Mouse (Mus musculus): ENCODE results near the gene Rsph6a.
"Not testable (repeated sequence)": the region's sequence is repeated elsewhere in the genome, so short reads cannot be mapped to it uniquely, and the experiment has no call there.

Rsph6a gene

DNA sequence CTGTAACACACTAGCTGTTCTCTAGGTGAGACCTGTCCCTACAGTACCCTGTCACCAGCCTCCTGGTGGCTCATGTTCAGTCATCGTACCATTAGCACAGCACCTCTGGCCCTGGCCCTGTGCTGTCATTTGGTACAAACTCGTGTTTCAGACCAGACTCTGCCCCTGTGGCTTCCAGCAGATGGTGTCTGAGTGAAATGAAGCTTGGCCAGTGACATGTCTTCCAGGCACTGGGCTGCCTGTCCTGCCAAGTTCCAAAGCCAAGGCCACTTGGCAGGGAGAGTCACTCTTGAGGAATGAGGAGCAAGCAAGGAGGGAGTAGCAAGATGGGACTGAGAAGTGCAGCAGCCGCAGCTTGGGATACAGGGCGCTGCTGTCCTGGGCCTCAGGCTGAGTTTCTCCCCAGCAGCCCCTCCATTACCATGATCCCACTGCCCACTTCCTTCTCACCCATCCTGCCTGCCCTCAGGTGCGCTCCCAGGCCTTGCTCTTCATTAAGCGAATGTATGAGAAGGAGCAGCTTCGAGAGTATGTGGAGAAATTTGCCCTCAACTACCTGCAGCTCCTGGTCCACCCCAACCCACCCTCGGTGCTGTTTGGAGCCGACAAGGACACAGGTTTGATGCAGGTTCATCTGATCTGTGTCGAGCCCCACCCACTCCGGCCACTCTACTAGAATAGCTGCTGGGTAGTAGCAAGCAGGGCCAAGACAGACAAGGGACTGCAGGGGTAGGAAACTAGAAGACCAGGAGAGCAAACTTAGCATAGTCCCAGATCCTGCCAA, 8.0 kb upstream of the Rsph6a start:
- in situ Hi-C loops (cut with MboI, MseI) = no loop called here

DNA sequence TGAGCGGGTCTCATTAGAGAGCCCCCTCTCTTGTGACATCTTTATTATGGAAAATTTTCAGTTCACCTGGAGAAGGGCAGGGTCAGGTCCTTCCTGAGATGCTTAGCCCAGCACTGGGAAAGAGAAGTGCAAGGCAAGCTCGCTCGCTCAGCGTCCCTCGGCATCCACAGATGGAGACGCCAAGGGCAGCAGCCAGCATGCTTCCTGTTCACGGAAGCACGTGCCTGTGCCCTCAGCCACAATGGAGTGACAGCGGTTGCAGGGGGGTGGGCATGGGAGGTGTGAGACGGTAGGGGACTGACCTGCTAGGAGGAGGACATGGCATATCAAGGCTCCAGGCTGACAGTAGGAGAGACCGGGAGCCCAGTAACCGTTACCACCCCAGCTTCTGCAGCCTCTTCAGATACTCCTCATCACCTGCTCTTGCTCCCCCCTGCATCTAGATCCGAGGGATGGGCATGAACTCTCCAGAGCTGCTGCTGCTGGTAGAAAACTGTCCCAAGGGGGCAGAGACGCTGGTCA, 6.4 kb upstream of the Rsph6a start:
- in situ Hi-C loops (cut with MboI, MseI) = no loop called here

DNA sequence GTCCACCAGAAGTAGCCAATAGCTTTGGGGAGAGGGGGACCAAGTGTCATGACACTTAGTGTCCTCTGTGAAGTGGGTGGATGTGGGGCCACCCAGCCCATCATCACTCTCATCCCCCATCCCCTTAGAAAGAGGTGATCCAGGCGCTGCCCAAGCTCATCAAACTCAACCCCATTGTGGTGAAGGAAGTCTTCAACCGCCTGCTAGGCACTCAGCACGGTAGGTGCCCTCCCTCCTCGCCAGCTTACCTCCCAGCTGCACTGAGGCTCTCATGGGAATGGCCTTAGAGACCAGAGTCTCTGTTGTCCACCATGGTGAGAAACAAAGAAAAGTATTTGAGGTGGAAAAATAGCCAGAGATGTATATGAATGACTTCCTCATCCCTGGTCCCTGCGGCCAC, 5.2 kb upstream of the Rsph6a start:
- in situ Hi-C loops (cut with MboI, MseI) = no loop called here

DNA sequence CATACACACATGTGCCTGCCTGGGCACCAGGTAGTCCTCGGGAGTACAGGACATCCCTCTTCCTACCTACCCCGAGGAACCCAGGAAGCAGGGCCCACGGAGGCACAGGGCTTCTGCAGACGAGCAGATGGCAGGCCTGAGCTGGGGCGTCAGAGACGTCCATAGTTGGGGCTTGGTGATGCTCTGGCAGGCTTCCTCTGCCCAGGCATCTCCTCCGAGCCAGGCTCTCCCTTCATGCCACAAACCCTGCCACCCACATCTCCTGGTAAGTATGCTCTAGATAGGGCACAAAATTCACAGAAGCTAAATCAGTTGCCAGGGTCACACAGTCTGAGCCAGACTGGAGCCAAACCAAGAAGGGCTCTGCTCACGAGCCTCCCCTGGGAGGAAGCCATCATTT, 4.3 kb upstream of the Rsph6a start:
- in situ Hi-C loops (cut with MboI, MseI) = no loop called here

DNA sequence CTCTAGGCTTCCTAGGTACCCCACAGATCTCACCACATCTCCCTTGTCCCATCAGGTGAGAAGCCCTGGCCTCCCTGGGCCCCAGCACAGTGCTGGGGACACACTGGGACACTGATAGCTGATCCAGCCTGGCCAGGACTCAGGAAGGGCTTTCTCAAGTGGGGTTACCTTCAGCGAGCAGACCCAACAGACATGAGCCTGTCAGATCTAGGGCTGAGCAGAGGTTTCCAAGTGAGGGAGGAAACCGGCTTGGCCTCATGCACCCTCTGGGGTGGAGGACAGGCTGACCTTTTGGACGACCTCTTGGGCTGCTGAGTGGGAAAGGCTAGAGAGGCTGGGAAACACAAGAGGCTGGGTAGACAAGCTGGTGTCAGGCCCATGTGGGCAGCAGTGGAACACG, 3.3 kb upstream of the Rsph6a start:
- in situ Hi-C loops (cut with MboI, MseI) = no loop called here

DNA sequence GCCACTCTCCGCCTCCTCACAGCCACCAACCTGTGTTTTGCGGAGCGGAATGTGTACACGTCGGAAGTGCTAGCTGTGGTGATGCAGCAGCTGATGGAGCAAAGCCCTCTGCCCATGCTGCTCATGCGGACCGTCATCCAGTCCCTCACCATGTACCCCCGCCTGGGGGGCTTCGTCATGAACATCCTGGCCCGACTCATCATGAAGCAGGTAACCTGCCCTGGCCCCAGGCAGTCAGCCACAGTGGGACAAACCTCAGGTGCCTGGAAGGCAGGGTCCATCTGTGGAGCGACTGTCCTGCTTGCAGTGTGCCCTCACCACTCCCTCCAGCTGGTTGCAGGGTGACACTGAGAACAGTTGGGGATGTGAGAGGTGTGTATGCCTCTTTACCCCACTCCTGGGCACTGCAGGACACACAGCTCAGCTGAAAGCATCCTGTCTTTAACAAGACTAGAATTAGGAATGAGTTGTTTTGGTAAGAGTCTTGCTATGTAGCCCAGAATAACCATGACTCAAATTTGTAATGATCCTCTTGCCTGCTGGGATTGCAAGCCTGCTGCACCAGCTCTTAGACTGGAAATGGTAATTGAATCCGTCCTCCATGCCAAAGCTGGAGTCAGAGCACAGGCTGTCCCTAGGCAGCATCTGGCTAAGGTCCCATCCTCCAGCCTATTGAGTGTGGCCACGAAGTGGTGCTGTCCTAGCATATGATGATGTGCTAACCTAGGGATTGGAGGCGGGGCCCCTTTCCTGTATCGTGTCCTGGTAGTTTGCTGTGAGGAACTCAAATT, 1.9 kb upstream of the Rsph6a start:
- in situ Hi-C loops (cut with MboI, MseI) = no loop called here

DNA sequence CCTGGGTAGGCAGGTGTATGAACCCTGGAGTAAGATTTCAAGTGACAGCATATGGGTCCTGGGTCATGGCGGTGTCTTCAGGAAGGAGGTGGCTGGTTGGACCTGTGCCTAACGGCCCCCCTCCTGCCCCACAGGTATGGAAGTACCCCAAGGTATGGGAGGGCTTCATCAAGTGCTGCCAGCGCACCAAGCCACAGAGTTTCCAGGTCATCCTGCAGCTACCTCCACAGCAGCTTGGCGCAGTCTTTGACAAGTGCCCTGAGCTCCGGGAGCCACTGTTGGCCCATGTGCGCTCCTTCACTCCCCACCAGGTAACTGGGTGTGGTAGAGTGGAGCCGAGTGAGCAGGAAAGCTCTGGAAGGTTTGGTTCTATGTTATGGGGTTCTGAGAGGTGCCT, 1.4 kb upstream of the Rsph6a start:
- in situ Hi-C loops (cut with MboI, MseI) = no loop called here

DNA sequence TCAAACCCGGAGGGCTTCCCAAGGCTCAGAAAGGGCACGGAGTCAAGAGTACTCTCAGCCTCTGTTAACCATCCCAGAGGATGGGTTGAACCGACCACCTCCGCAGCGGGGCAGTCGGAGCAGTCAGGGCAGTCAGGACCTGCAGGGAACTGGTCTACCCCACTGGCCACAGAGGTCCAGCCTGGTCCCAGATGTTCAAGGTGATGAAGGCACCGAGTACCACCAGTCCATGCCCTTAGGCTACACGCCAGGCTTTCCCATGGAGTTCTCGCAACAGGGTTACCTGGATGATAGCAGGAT, 237 bp downstream of the Rsph6a start:
- in situ Hi-C loops (cut with MboI, MseI) = no loop called here

DNA sequence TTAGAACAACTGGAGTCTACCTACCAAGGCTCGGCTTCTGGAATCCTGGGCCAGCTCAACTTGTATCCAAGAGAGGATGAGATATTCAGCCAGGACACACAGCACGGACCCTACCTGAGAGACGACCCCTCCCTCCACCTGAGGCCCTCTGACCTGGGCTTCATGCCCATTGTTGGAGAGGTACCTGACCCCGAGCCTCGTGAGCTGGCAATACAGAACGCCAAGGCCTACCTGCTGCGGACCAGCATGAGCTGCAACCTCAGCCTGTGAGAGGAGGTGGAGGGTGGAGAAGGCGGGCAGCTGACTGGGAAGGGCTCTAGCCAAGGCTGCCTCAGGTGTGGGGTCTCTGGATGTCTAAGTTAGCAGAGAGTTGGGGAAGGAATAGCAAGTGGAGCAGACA, 618 bp downstream of the Rsph6a start:
- in situ Hi-C loops (cut with MboI, MseI) = no loop called here

DNA sequence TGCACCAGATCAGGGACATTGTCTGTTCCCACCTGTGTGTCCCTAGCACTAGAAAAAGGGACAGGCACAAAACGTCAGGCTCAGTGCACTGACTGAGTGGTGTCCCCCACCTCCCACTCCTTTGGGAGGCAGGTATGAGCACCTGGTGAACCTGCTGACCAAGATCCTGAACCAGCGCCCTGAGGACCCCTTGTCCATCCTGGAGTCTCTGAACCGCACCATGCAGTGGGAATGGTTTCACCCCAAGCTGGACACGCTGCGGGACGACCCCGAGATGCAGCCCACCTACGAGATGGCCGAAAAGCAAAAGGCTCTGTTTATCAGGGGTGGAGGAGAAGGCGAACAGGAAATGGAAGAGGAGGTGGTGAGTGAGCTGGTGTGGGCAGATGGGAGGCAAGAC, 2.9 kb downstream of the Rsph6a start:
- in situ Hi-C loops (cut with MboI, MseI) = no loop called here

DNA sequence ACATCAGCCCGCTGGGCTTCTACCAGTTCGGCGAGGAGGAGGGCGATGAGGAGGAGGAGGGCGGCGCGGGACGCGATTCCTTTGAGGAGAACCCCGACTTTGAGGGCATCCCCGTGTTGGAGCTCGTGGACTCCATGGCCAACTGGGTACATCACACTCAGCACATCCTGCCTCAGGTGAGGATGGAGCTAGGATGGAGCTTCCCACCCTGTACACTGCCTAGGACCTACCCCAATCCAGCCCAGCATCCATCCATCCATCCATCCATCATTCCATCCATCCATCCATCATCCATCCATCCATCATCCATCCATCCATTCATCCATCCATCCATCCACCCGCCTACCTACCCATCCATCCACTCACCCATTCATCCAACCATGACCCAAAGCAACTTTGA, 11.4 kb downstream of the Rsph6a start:
- in situ Hi-C loops (cut with MboI, MseI) = no loop called here

DNA sequence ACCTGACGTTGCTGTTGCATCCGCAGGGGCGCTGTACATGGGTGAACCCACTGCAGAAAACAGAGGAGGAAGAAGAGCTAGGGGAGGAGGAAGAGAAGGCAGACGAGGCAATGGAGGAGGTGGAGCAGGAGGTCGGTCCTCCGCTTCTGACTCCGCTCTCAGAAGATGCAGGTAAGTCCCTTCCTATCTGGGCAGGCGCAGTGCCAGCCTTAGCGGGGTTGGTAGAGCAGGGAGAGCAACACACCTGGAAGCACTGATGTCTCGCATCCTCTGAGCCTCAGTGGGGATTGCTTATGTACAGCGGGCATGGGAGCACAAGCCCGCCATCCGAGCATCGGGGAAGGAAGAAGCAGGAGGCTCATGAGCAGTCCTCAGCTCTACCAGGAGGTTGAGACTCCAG, 12.6 kb downstream of the Rsph6a start:
- in situ Hi-C loops (cut with MboI, MseI) = no loop called here

DNA sequence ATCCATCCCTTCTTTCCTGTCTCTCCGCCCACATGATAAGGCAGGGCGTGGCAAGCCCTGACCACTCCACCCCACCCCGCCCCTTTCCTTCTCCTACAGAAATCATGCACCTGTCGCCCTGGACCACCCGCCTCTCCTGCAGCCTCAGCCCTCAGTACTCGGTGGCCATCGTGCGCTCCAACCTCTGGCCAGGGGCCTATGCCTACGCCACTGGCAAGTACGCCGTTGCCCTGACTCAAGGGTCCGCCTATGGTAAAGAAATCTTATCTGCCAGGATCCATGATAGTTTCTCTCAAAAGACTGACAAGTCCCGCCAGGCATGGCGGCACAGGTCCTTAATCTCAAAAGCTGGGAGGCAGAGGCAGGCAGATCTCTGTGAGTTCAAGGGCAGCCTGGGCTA, 13.4 kb downstream of the Rsph6a start:
- in situ Hi-C loops (cut with MboI, MseI) = no loop called here

DNA sequence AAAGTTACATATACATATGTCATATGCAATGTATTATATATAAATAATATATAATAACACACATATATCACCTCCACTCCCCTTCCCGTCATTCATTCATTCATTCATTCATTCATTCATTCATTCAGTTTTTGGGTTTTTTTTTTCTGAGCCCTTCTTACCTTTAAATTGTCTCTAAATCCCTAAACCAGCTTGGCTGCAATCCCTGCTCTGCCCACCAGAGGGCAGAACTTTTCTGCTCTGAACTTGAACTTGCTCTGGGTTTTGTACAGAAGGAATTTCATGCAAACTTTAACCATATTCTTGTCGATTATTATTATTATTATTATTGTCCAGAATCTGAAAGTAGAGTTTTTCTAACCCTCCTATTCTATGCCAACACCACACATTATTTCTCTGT, 14.2 kb downstream of the Rsph6a start:
- in situ Hi-C loops (cut with MboI, MseI) = no loop called here

DNA sequence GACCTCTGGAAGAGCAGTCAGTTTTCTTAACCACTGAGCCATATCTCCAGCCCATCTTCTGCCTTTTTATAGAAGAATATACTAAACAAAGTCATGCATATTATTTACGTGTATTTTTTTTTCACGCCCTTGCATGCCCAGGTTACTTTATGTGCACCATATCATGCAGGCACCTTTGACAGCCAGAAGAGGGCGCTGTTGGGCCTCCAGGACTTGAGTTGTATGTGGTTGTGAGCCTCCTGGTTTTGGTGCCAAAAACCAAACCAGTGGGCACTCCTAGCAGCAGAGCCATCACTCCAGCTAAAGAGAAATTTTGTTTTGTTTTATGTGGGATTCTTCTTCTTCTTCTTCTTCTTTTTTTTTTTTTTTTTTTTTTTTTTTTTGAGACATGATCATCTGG, 15.0 kb downstream of the Rsph6a start:
- in situ Hi-C loops (cut with MboI, MseI) = no loop called here

DNA sequence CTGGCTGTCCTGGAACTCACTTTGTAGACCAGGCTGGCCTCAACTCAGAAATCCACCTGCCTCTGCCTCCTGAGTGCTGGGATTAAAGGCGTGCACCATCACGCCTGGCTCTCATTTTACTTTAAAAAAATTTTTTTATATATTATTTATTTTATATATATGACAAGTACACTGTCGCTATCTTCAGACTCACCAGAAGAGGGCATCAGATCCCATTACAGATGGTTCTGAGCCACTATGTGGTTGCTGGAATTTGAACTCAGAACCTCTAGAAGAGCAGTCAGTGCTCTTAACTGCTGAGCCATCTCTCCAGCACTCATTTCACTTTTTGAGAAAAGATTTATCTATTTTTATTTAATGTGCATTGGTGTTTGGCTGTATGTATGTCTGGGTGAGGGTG, 16.5 kb downstream of the Rsph6a start:
- in situ Hi-C loops (cut with MboI, MseI) = not testable (repeated sequence)

DNA sequence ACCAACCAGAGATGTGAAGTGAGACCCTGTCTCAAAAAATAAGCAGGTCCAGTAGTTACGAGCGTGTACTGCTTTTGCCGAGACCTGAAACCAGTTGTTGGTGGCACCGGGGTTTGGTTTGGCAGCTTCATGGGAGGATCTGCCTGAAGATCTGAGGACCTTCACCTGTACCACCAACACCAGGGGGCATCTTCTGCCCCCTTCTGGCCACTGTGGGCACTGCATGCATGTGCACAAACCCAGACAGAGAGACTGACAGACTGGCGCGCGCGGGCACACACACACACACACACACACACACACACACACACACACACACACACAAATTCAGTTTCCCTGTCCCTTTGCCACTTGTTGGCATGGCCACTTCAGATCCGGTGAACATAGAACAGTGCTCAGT, 19.0 kb downstream of the Rsph6a start:
- in situ Hi-C loops (cut with MboI, MseI) = no loop called here

DNA sequence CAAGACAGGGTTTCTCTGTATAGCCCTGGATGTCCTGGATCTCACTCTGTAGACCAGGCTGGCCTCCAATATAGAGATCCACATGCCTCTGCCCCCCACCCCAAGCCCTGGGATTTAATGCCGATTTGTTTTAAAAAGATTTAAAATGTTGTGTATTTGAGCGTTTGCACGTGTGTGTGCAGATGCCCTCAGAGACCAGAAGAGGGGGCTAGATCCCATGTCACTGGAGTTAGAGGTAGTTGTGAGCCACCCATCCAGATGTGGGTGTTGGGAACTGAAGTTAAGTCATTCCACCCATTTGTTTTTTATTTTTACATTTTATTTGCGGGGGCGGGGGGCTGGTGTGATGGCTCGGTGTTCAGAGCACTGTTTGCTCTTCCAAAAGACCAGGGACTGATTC, 20.0 kb downstream of the Rsph6a start:
- in situ Hi-C loops (cut with MboI, MseI) = no loop called here

DNA sequence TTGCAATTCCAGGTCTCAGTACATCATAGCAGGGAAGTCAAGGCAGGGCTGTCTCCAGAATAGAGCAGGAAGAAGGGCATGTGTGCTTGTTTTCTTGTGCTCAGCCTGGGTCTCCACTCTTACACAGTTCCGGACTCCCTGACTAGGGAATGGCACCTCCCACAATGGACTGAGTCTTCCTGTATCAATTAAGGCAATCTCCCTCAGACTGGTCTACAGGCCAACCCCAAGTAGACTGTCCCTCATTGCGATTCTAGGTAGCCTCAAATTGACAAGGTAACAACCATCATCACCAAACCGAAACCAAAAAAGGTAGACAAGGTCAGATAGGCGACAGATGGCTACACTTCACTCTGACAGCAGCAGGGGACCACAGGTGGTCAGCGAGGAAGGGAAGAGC, 20.7 kb downstream of the Rsph6a start:
- in situ Hi-C loops (cut with MboI, MseI) = no loop called here

DNA sequence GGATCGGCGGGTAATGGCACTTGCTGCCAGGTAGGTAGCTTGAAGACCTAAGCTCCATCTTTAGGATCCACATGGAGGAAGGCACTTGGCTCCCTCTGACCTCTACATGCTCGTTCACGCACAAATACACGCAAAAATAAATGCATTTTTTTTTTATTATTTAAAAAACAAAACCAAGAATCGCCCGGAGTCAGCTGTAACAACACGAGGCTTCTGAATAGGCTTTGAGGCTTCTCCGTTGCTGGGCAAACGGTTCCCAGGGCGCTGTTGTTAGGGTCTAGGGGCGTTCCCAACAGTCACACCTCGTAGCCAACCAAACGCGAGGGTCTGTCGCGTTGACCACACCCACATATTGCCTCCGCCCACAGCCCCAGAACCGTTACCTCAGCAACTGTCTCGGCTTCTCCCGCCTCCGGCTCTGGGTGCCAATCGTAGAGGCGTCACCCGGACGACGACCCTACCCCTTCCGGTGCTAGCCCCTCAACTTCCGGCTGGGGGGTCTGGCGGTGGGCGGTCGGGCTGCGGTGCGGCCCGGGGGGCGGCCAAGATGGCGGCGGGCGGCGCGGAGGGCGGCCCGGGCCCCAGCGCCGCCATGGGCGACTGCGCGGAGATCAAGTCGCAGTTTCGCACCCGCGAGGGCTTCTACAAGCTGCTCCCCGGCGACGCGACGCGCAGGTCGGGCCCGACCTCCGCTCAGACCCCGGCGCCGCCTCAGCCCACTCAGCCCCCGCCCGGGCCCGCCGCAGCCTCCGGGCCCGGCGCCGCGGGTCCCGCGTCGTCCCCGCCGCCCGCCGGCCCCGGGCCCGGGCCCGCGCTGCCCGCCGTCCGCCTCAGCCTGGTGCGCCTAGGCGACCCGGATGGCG, 21.5 kb downstream of the Rsph6a start, which contains the start of gene Dmwd:
Gene Dmwd (plus strand): TSS at position 505 of the 863 bp plus-strand sequence.
- in situ Hi-C loops (cut with MboI, MseI) = no loop called here

DNA sequence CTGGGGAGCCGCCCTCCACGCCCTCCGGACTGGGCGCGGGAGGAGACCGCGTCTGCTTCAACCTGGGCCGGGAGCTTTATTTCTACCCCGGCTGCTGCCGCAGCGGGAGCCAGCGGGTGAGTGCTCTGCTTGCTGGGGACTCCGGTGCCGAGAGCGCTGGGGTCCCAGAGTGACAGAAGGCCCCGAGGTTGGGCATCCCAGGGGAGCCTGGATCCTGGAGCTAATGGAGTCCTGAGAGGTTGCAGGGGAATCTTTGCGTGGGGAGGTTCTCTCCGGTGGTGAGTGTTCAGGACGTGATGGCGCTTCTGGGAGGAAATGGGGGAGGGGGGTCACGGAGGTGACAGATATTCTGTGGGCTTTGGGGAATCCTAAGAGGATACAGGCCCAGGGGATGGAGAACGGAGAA, 22.1 kb downstream of the Rsph6a start:
- in situ Hi-C loops (cut with MboI, MseI) = no loop called here

DNA sequence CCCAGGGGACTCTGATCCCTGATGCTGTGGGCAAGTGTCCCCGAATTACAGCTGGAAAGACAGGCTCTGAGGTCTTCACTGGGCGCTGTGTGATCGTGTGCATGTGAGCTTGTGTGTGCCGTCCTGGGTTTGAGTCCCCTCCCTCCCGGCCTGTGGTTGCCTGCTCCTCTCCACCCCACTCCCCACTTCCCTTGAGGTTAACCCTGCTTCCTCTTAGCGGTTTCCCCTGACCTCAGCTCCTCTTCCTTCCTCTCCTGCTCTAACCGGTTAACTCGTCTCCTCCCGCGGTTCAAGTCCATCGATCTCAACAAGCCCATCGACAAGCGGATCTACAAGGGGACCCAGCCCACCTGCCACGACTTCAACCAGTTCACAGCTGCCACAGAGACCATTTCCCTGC, 23.3 kb downstream of the Rsph6a start:
- in situ Hi-C loops (cut with MboI, MseI) = no loop called here
